Mouse (Mus musculus): ENCODE measurements at regions not wholly inside any gene's neighbourhood (a gene's known extent, or its start where the extent isn't known, plus 50 kb on each side); places are given as distances from the start of the nearest gene placed in this dataset.

DNA sequence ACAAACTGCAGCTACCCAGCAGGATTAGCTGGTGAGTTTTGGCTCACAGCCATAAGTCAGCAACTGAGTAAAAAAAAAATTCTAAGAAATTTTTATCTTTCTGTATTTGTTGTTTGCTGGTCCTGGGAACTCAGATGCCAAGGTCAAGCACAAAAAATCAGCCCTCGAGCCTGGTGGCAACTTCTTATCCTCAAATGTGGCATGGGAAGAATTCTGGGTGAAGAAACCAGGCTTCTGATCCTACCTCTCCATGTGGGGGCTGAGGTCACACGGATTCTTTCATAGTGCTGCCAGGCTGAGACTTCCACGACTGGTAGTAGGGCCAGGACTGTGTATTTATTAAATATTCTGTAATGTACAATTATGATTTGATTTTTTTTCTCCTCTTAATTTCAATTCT lies 698.3 kb upstream of the Igfbp3 start:
- no peak overlapping the region for H3K27ac ChIP-seq
- H3K9ac ChIP-seq = no peak overlapping the region
- no peaks in the 10 kb centered on the region for H3K27me3 ChIP-seq (ENCODE audit: control insufficient read depth, insufficient read depth, low read length)
- H3K4me2 ChIP-seq (replicated peaks) = no peak overlapping the region
- ATAC-seq (ENCODE audit: low FRiP score) = no peak
- no peak for DNase-seq (ENCODE audit: low spot score)
- no peaks in the 10 kb centered on the region for H3K36me3 ChIP-seq (replicated peaks; ENCODE audit: control insufficient read depth, insufficient read depth)
- no peaks in the 10 kb centered on the region for H3K9me3 ChIP-seq (ENCODE audit: control insufficient read depth, low read length)
- no peaks in the 10 kb centered on the region for H3K4me1 ChIP-seq (replicated peaks; ENCODE audit: control insufficient read depth, insufficient read depth, low read length)
- H3K4me3 ChIP-seq (replicated peaks; ENCODE audit: low read length) = no peak overlapping the region
- WGBS = 77% methylated on average over 3 of the region's 3 CpGs

DNA sequence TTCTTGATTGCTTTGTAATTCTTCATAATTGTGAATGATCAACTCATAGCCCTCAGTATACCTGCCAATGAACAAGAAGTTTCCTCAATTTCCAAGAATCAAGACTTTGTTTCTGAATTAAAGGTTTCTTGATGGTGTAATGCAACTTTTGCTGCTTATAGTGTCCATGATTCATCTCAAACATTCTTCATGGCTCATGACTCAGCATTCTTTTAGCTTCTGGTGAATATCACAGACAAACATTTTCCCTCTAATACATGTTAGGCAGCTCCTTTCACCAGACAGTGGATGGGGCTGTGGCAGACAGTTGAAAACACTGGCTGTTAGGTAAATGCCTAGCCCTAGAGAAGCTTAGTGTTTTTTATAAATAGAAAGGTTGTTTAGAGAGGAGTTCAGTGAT lies 686.5 kb upstream of the Igfbp3 start:
- no peak overlapping the region for H3K4me2 ChIP-seq (replicated peaks)
- DNase-seq (ENCODE audit: low spot score) (no peak), ATAC-seq (ENCODE audit: low FRiP score) (no peak)
- no peak overlapping the region for H3K27ac ChIP-seq
- no peaks in the 10 kb centered on the region for H3K27me3 ChIP-seq (ENCODE audit: control insufficient read depth, insufficient read depth, low read length)
- H3K4me1 ChIP-seq (replicated peaks; ENCODE audit: control insufficient read depth, insufficient read depth, low read length) = no peaks in the 10 kb centered on the region
- no peaks in the 10 kb centered on the region for H3K36me3 ChIP-seq (replicated peaks; ENCODE audit: control insufficient read depth, insufficient read depth)
- no peak overlapping the region for H3K4me3 ChIP-seq (replicated peaks; ENCODE audit: low read length)
- no peaks in the 10 kb centered on the region for H3K9me3 ChIP-seq (ENCODE audit: control insufficient read depth, low read length)
- no peak overlapping the region for H3K9ac ChIP-seq

- no peaks in the 10 kb centered on the region for H3K27me3 ChIP-seq (ENCODE audit: control insufficient read depth, insufficient read depth, low read length)
- H3K4me2 ChIP-seq (replicated peaks) = no peak overlapping the region
- H3K9me3 ChIP-seq (ENCODE audit: control insufficient read depth, low read length) = no peaks in the 10 kb centered on the region
- no peak for ATAC-seq (ENCODE audit: low FRiP score)
- no peak overlapping the region for H3K4me3 ChIP-seq (replicated peaks; ENCODE audit: low read length)
- 79% methylated on average over 5 of the region's 5 CpGs for WGBS
- no peaks in the 10 kb centered on the region for H3K4me1 ChIP-seq (replicated peaks; ENCODE audit: control insufficient read depth, insufficient read depth, low read length)
- no peak overlapping the region for H3K9ac ChIP-seq
- no peak for DNase-seq (ENCODE audit: low spot score)
- no peak overlapping the region for H3K27ac ChIP-seq
- H3K36me3 ChIP-seq (replicated peaks; ENCODE audit: control insufficient read depth, insufficient read depth) = no peaks in the 10 kb centered on the region
These were observed 684.5 kb upstream of the Igfbp3 start for GRCm38 (mm10) chr11:7898204-7898603.

GRCm38 (mm10) chr11:7880506-7880905 lies 666.8 kb upstream of the Igfbp3 start:
- ATAC-seq (ENCODE audit: low FRiP score) (no peak), DNase-seq (ENCODE audit: low spot score) (no peak)
- WGBS = 27% methylated on average over 2 of the region's 2 CpGs
- no peak overlapping the region for H3K4me2 ChIP-seq (replicated peaks)
- H3K27me3 ChIP-seq (ENCODE audit: control insufficient read depth, insufficient read depth, low read length) = no peaks in the 10 kb centered on the region
- no peaks in the 10 kb centered on the region for H3K36me3 ChIP-seq (replicated peaks; ENCODE audit: control insufficient read depth, insufficient read depth)
- H3K4me3 ChIP-seq (replicated peaks; ENCODE audit: low read length) = no peak overlapping the region
- H3K4me1 ChIP-seq (replicated peaks; ENCODE audit: control insufficient read depth, insufficient read depth, low read length) = no peaks in the 10 kb centered on the region
- no peak overlapping the region for H3K9ac ChIP-seq
- H3K9me3 ChIP-seq (ENCODE audit: control insufficient read depth, low read length) = no peaks in the 10 kb centered on the region
- H3K27ac ChIP-seq = no peak overlapping the region

DNA sequence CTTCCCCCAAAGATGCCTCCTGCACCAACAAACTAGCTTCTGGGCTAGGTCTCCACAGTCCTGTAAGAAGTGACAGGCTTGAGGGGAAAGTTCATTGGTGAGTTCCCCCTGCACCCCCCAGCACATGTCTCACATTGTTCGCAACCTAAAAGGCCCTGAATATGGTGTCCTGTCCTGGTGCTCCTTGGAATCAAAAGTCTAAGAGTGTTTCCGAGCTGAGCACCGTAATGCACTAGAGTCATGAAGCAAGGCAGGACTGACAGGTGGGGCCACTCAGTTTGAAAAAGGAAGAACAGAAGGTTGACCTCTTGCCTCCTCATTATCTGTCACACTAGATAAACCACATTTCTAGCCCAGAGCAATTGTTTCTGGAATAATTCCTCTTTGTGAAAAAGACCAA lies 650.4 kb upstream of the Igfbp3 start:
- ATAC-seq (ENCODE audit: low FRiP score) (no peak), DNase-seq (ENCODE audit: low spot score) (no peak)
- H3K27ac ChIP-seq = no peak overlapping the region
- no peaks in the 10 kb centered on the region for H3K27me3 ChIP-seq (ENCODE audit: control insufficient read depth, insufficient read depth, low read length)
- WGBS = 80% methylated on average over 3 of the region's 3 CpGs
- no peaks in the 10 kb centered on the region for H3K4me1 ChIP-seq (replicated peaks; ENCODE audit: control insufficient read depth, insufficient read depth, low read length)
- no peaks in the 10 kb centered on the region for H3K9me3 ChIP-seq (ENCODE audit: control insufficient read depth, low read length)
- no peak overlapping the region for H3K4me2 ChIP-seq (replicated peaks)
- H3K4me3 ChIP-seq (replicated peaks; ENCODE audit: low read length) = no peak overlapping the region
- H3K9ac ChIP-seq = no peak overlapping the region
- H3K36me3 ChIP-seq (replicated peaks; ENCODE audit: control insufficient read depth, insufficient read depth) = no peaks in the 10 kb centered on the region

DNA sequence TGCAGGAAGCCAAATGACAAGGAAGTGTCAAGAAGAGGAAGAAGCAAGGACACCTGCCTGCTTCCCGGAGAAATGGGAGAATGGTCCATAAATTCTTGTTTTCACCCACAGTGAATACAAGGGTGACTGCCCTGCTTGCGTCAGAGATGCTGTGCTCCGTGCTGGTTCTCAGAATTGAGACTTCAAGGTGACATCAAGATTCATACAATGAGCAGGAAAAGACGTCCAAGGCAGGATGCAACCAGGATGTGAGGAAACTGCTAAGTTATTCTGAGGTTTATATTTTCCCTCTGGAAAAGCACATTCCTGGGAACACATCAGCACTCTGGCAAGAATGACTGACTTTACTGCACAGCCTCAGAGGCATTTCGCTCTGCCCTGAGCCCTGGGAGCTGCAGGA lies 650.0 kb upstream of the Igfbp3 start:
- 80% methylated on average over 5 of the region's 5 CpGs for WGBS
- no peak overlapping the region for H3K27ac ChIP-seq
- H3K27me3 ChIP-seq (ENCODE audit: control insufficient read depth, insufficient read depth, low read length) = no peaks in the 10 kb centered on the region
- no peak overlapping the region for H3K4me3 ChIP-seq (replicated peaks; ENCODE audit: low read length)
- H3K4me1 ChIP-seq (replicated peaks; ENCODE audit: control insufficient read depth, insufficient read depth, low read length) = no peaks in the 10 kb centered on the region
- no peaks in the 10 kb centered on the region for H3K9me3 ChIP-seq (ENCODE audit: control insufficient read depth, low read length)
- H3K4me2 ChIP-seq (replicated peaks) = no peak overlapping the region
- no peak for DNase-seq (ENCODE audit: low spot score)
- no peak overlapping the region for H3K9ac ChIP-seq
- H3K36me3 ChIP-seq (replicated peaks; ENCODE audit: control insufficient read depth, insufficient read depth) = no peaks in the 10 kb centered on the region
- no peak for ATAC-seq (ENCODE audit: low FRiP score)

- no peak for DNase-seq (ENCODE audit: low spot score)
- no peaks in the 10 kb centered on the region for H3K36me3 ChIP-seq (replicated peaks; ENCODE audit: control insufficient read depth, insufficient read depth)
- no peak overlapping the region for H3K4me3 ChIP-seq (replicated peaks; ENCODE audit: low read length)
- H3K4me2 ChIP-seq (replicated peaks) = no peak overlapping the region
- no peak overlapping the region for H3K27ac ChIP-seq
- no peaks in the 10 kb centered on the region for H3K4me1 ChIP-seq (replicated peaks; ENCODE audit: control insufficient read depth, insufficient read depth, low read length)
- no peaks in the 10 kb centered on the region for H3K27me3 ChIP-seq (ENCODE audit: control insufficient read depth, insufficient read depth, low read length)
- no peak for ATAC-seq (ENCODE audit: low FRiP score)
- no peaks in the 10 kb centered on the region for H3K9me3 ChIP-seq (ENCODE audit: control insufficient read depth, low read length)
- no peak overlapping the region for H3K9ac ChIP-seq
These were observed 648.8 kb upstream of the Igfbp3 start for GRCm38 (mm10) chr11:7862547-7862946.

- H3K27me3 ChIP-seq (ENCODE audit: control insufficient read depth, insufficient read depth, low read length) = no peaks in the 10 kb centered on the region
- ATAC-seq (ENCODE audit: low FRiP score) = no peak
- H3K27ac ChIP-seq = no peak overlapping the region
- H3K4me1 ChIP-seq (replicated peaks; ENCODE audit: control insufficient read depth, insufficient read depth, low read length) = no peaks in the 10 kb centered on the region
- H3K4me3 ChIP-seq (replicated peaks; ENCODE audit: low read length) = no peak overlapping the region
- H3K4me2 ChIP-seq (replicated peaks) = no peak overlapping the region
- no peak overlapping the region for H3K9ac ChIP-seq
- no peaks in the 10 kb centered on the region for H3K9me3 ChIP-seq (ENCODE audit: control insufficient read depth, low read length)
- WGBS = 81% methylated on average over 2 of the region's 2 CpGs
- H3K36me3 ChIP-seq (replicated peaks; ENCODE audit: control insufficient read depth, insufficient read depth) = no peaks in the 10 kb centered on the region
- DNase-seq (ENCODE audit: low spot score) = no peak
These were observed 638.9 kb upstream of the Igfbp3 start for GRCm38 (mm10) chr11:7852612-7853011.

GRCm38 (mm10) chr11:7838311-7839237 lies 624.9 kb upstream of the Igfbp3 start:
- no peaks in the 10 kb centered on the region for H3K4me1 ChIP-seq (replicated peaks; ENCODE audit: control insufficient read depth, insufficient read depth, low read length)
- H3K4me2 ChIP-seq (replicated peaks) = no peak overlapping the region
- H3K36me3 ChIP-seq (replicated peaks; ENCODE audit: control insufficient read depth, insufficient read depth) = no peaks in the 10 kb centered on the region
- no peaks in the 10 kb centered on the region for H3K27me3 ChIP-seq (ENCODE audit: control insufficient read depth, insufficient read depth, low read length)
- WGBS = 74% methylated on average over 8 of the region's 8 CpGs
- H3K9ac ChIP-seq = no peak overlapping the region
- no peak overlapping the region for H3K4me3 ChIP-seq (replicated peaks; ENCODE audit: low read length)
- no peak overlapping the region for H3K27ac ChIP-seq
- no peaks in the 10 kb centered on the region for H3K9me3 ChIP-seq (ENCODE audit: control insufficient read depth, low read length)
- DNase-seq (ENCODE audit: low spot score) (no peak), ATAC-seq (ENCODE audit: low FRiP score) (no peak)

GRCm38 (mm10) chr11:7837486-7837885 lies 623.8 kb upstream of the Igfbp3 start:
- Histone ChIP-seq H3K27ac (no peak overlapping the region), H3K9ac (no peak overlapping the region), H3K4me2 (replicated peaks) (no peak overlapping the region), H3K4me3 (replicated peaks; ENCODE audit: low read length) (no peak overlapping the region), H3K4me1 (replicated peaks; ENCODE audit: control insufficient read depth, insufficient read depth, low read length) (no peaks in the 10 kb centered on the region), H3K9me3 (ENCODE audit: control insufficient read depth, low read length) (no peaks in the 10 kb centered on the region), H3K27me3 (ENCODE audit: control insufficient read depth, insufficient read depth, low read length) (no peaks in the 10 kb centered on the region), H3K36me3 (replicated peaks; ENCODE audit: control insufficient read depth, insufficient read depth) (no peaks in the 10 kb centered on the region)
- 80% methylated on average over 5 of the region's 5 CpGs for WGBS
- DNase-seq (ENCODE audit: low spot score) (no peak), ATAC-seq (ENCODE audit: low FRiP score) (no peak)

Data from hindbrain, embryonic 14.5 days (tissue).